Mouse (Mus musculus): ENCODE measurements around the gene Tox2.

Gene Tox2

DNA sequence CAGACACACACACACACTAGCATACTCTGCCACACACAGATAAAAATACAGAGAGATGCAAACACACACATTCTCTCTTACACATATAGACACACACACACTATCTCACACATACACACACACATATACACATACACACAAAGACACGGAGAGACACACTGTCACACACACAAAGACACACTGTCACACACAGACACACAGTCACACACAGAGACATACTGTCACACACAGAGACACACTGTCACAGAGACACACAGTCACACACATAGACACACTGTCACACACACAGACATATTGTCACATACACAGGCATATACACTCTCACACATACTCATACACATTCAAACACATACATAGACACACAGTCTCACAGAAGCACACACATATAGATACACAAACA lies 169.7 kb downstream of the Tox2 start:
- DNase-seq = no peak
